Mouse (Mus musculus): Measurements from ENCODE around the gene Fuca1. TPM values are rescaled to one million over a fixed set of nuclear protein-coding genes. Genes with fewer than 3 reads are reported as not detected.

Gene Fuca1
- polyA plus RNA-seq, 1 experiment from 2014 or later, result 63.6 TPM

Other genes with a start within 250 kb of the Fuca1 start
- gene Ifnlr1, start 234.4 kb upstream of the Fuca1 start, polyA plus RNA-seq (2015; fragmentation: Nextera tagmentation; extraction: Ambion mirVana), result 0.08 and 0.39 TPM in 2 replicates
- not detected in 2 replicates for gene Il22ra1, start 192.6 kb upstream of the Fuca1 start, polyA plus RNA-seq (2015; fragmentation: Nextera tagmentation; extraction: Ambion mirVana)
- gene Myom3, start 161.0 kb upstream of the Fuca1 start, polyA plus RNA-seq (2015; fragmentation: Nextera tagmentation; extraction: Ambion mirVana), result 0.33 and 0.83 TPM in 2 replicates
- 198 and 233 TPM in 2 replicates for gene Srsf10, start 65.0 kb upstream of the Fuca1 start, polyA plus RNA-seq (2015; fragmentation: Nextera tagmentation; extraction: Ambion mirVana)
- gene Pnrc2, start 46.9 kb upstream of the Fuca1 start, polyA plus RNA-seq (2015; fragmentation: Nextera tagmentation; extraction: Ambion mirVana), result 109 and 122 TPM in 2 replicates
- gene Cnr2, start 25.3 kb upstream of the Fuca1 start, polyA plus RNA-seq (2015; fragmentation: Nextera tagmentation; extraction: Ambion mirVana), result 0.12 and 0.25 TPM in 2 replicates
- gene Hmgcl, start 25.7 kb downstream of the Fuca1 start, polyA plus RNA-seq (2015; fragmentation: Nextera tagmentation; extraction: Ambion mirVana), result 58.2 and 59.6 TPM in 2 replicates
- 39.0 and 42.5 TPM in 2 replicates for gene Gale, start 43.0 kb downstream of the Fuca1 start, polyA plus RNA-seq (2015; fragmentation: Nextera tagmentation; extraction: Ambion mirVana)
- gene Lypla2, start 51.9 kb downstream of the Fuca1 start, polyA plus RNA-seq (2015; fragmentation: Nextera tagmentation; extraction: Ambion mirVana), result 187 and 199 TPM in 2 replicates
- gene Pithd1, start 66.5 kb downstream of the Fuca1 start, polyA plus RNA-seq (2015; fragmentation: Nextera tagmentation; extraction: Ambion mirVana), result 59.0 and 65.1 TPM in 2 replicates
- gene Eloa, start 101.0 kb downstream of the Fuca1 start, polyA plus RNA-seq (2015; fragmentation: Nextera tagmentation; extraction: Ambion mirVana), result 26.4 and 29.2 TPM in 2 replicates
- gene Rpl11, start 132.7 kb downstream of the Fuca1 start, polyA plus RNA-seq (2015; fragmentation: Nextera tagmentation; extraction: Ambion mirVana), result 265 and 313 TPM in 2 replicates
- 235 and 273 TPM in 2 replicates for gene Id3, start 222.8 kb downstream of the Fuca1 start, polyA plus RNA-seq (2015; fragmentation: Nextera tagmentation; extraction: Ambion mirVana)

Measured in neural tube, embryonic 13.5 days (tissue).